Mouse (Mus musculus): ENCODE measurements around the gene Wasf1.

DNA sequence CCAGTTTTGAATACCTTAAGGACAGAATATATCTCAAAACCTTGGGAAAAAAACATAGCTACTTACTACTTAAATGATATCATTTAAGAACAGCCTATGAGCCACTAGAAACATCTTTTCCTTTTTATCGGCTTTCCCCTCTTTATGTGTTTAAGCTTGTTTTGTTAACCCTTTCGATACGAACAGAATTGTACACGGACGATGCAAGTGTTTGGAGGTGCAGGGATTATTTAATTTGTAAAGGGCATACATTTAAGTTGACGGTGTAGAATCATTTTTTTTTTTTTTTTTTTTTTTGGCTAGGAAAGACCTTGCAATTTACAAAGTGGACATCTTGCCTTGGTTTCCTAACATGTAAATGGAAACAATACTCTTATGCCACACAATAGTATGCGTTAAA is 2.2 kb downstream of the Wasf1 start:
- TF ChIP-seq GATA1 (IDR thresholded peaks at IDR 0.05; ENCODE audit: low read length) (no peak), TAL1 (IDR thresholded peaks at IDR 0.05; ENCODE audit: low read length) (no peak)
